Mouse (Mus musculus): ENCODE data around the gene Ctdnep1. TPM values are rescaled to one million over a fixed set of nuclear protein-coding genes. Genes with fewer than 3 reads are reported as not detected.

Ctdnep1 gene
- polyA plus RNA-seq, 1 experiment from 2014 or later, result 22.6 TPM

GRCm38 (mm10) chr11:69995391-69995960, 14.5 kb downstream of the Ctdnep1 start, which contains the start of gene Phf23:
TSS of gene Phf23 (plus strand) at chr11:69995777.
- DNase-seq (ENCODE audit: low spot score), result peak; percentile 99
- H3K4me3 ChIP-seq, result peak within 1 kb of the TSS; percentile 99
- H3K27ac ChIP-seq, result peak within 1 kb of the TSS; percentile 98
- peaks cover 47% of the 10 kb centered on the region for H3K36me3 ChIP-seq
- H3K4me1 ChIP-seq (replicated peaks), result peaks cover 54% of the 10 kb centered on the region
- H3K9me3 ChIP-seq, result no peaks in the 10 kb centered on the region
- WGBS, result under 1% methylated on average over 36 of the region's 36 CpGs
- H3K27me3 ChIP-seq (ENCODE audit: insufficient read depth, poor library complexity, severe bottlenecking), result no peaks in the 10 kb centered on the region

GRCm38 (mm10) chr11:69996161-69997061, 15.5 kb downstream of the Ctdnep1 start:
- Histone ChIP-seq H3K9me3 (no peaks in the 10 kb centered on the region), H3K4me1 (replicated peaks) (peaks cover 55% of the 10 kb centered on the region), H3K36me3 (peaks cover 47% of the 10 kb centered on the region), H3K4me3 (peak overlapping the region; percentile 99), H3K27ac (peak overlapping the region; percentile 98), H3K27me3 (ENCODE audit: insufficient read depth, poor library complexity, severe bottlenecking) (no peaks in the 10 kb centered on the region)
- WGBS, result 1% methylated on average over 65 of the region's 66 CpGs
- peak; percentile 52 for DNase-seq (ENCODE audit: low spot score)

GRCm38 (mm10) chr11:69997070-69997509, 16.1 kb downstream of the Ctdnep1 start:
- H3K4me3 ChIP-seq, result peak overlapping the region; percentile 99
- H3K36me3 ChIP-seq, result peaks cover 51% of the 10 kb centered on the region
- DNase-seq (ENCODE audit: low spot score), result peak; percentile 89
- H3K9me3 ChIP-seq, result no peaks in the 10 kb centered on the region
- H3K27me3 ChIP-seq (ENCODE audit: insufficient read depth, poor library complexity, severe bottlenecking), result no peaks in the 10 kb centered on the region
- 2% methylated on average over 44 of the region's 44 CpGs for WGBS
- peak overlapping the region; percentile 98 for H3K27ac ChIP-seq
- peaks cover 60% of the 10 kb centered on the region for H3K4me1 ChIP-seq (replicated peaks)

DNA sequence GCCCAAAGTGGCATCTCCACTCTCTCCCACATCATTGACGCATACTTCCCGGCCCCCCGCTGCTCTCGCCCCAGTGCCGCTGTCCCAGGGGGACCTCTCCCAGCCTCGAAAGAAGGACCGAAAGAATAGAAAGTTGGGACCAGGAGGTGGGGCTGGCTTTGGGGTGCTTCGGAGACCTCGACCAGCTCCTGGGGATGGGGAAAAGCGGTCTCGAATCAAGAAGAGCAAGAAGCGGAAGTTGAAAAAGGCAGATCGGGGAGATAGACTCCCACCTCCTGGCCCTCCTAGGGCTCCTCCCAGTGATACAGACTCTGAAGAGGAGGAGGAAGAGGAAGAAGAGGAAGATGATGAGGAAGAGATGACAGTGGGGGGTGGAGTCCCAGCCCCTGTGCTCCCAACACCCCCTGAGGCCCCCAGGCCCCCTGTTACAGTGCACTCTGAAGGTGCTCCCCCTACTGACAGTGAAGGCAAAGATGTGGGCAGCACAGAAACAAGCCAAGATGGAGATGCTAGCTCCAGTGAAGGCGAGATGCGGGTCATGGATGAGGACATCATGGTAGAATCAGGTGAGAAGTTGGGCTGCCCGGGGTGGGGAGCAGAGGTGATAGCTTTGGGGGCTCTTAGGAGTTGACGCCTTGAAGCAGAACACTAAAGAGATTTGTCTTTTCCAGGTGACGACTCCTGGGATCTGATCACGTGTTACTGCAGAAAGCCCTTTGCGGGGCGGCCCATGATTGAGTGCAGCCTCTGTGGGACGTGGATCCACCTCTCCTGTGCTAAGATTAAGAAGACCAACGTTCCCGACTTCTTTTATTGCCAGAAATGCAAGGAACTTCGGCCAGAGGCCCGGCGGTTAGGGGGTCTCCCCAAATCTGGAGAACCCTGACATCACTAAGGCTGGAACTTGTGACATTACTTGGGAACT, 17.9 kb downstream of the Ctdnep1 start:
- DNase-seq (ENCODE audit: low spot score), result no peak
- Histone ChIP-seq H3K27ac (no peak overlapping the region), H3K36me3 (peaks cover 49% of the 10 kb centered on the region), H3K27me3 (ENCODE audit: insufficient read depth, poor library complexity, severe bottlenecking) (no peaks in the 10 kb centered on the region), H3K4me3 (peak overlapping the region; percentile 99), H3K4me1 (replicated peaks) (peaks cover 67% of the 10 kb centered on the region), H3K9me3 (no peaks in the 10 kb centered on the region)
- 94% methylated on average over 27 of the region's 27 CpGs for whole genome bisulfite sequencing

GRCm38 (mm10) chr11:69999666-70000065, 18.7 kb downstream of the Ctdnep1 start:
- WGBS, result 88% methylated on average over 8 of the region's 8 CpGs
- Histone ChIP-seq H3K9me3 (no peaks in the 10 kb centered on the region), H3K27me3 (ENCODE audit: insufficient read depth, poor library complexity, severe bottlenecking) (no peaks in the 10 kb centered on the region), H3K27ac (peak overlapping the region; percentile 95; the same call in 1 of the 2 replicates), H3K4me3 (peak overlapping the region; percentile 99), H3K36me3 (peaks cover 46% of the 10 kb centered on the region), H3K4me1 (replicated peaks) (peaks cover 59% of the 10 kb centered on the region)
- no peak for DNase-seq (ENCODE audit: low spot score)

GRCm38 (mm10) chr11:70000396-70000898, 19.5 kb downstream of the Ctdnep1 start, which contains the start of gene Dvl2:
TSS of gene Dvl2 (plus strand) at chr11:70000595.
- peaks cover 59% of the 10 kb centered on the region for H3K4me1 ChIP-seq (replicated peaks)
- under 1% methylated on average over 48 of the region's 48 CpGs for WGBS
- no peaks in the 10 kb centered on the region for H3K27me3 ChIP-seq (ENCODE audit: insufficient read depth, poor library complexity, severe bottlenecking)
- peak; percentile 95 for DNase-seq (ENCODE audit: low spot score)
- H3K36me3 ChIP-seq, result peaks cover 52% of the 10 kb centered on the region
- H3K27ac ChIP-seq, result peak within 1 kb of the TSS; percentile 95
- H3K4me3 ChIP-seq, result peak within 1 kb of the TSS; percentile 99
- no peaks in the 10 kb centered on the region for H3K9me3 ChIP-seq

DNA sequence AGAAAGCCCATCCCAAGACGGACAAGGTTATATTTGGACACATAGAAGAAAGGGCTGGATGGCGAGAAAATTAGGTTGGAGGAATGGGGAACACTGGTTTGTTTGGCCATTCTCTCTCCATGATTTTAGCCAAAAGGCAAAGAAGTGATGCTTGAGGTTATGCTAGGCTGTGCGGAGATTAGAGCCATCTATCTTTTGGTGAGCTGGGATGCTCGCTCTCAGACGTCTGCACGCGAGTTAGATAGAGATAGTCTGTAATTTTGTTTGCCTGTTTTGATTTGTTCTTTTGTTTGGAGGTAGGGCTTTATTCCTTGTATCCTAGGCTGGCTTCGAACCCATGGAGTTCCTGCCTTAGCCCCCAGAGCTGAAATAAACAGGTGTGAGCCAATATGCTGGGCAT, 20.2 kb downstream of the Ctdnep1 start:
- WGBS, result 15% methylated on average over 8 of the region's 8 CpGs
- H3K36me3 ChIP-seq, result peaks cover 59% of the 10 kb centered on the region
- H3K4me3 ChIP-seq, result peak overlapping the region; percentile 99
- DNase-seq (ENCODE audit: low spot score), result no peak
- H3K9me3 ChIP-seq, result no peaks in the 10 kb centered on the region
- peak overlapping the region; percentile 95 for H3K27ac ChIP-seq
- no peaks in the 10 kb centered on the region for H3K27me3 ChIP-seq (ENCODE audit: insufficient read depth, poor library complexity, severe bottlenecking)
- peaks cover 60% of the 10 kb centered on the region for H3K4me1 ChIP-seq (replicated peaks)

GRCm38 (mm10) chr11:70001865-70002264, 20.9 kb downstream of the Ctdnep1 start:
- H3K9me3 ChIP-seq, result no peaks in the 10 kb centered on the region
- DNase-seq (ENCODE audit: low spot score), result peak; percentile 57
- peak overlapping the region; percentile 99 for H3K4me3 ChIP-seq
- H3K27ac ChIP-seq, result no peak overlapping the region
- no peaks in the 10 kb centered on the region for H3K27me3 ChIP-seq (ENCODE audit: insufficient read depth, poor library complexity, severe bottlenecking)
- H3K36me3 ChIP-seq, result peaks cover 66% of the 10 kb centered on the region
- peaks cover 57% of the 10 kb centered on the region for H3K4me1 ChIP-seq (replicated peaks)

- 93% methylated on average over 2 of the region's 2 CpGs for WGBS
- H3K9me3 ChIP-seq, result no peaks in the 10 kb centered on the region
- DNase-seq (ENCODE audit: low spot score), result no peak
- peaks cover 72% of the 10 kb centered on the region for H3K36me3 ChIP-seq
- peak overlapping the region; percentile 99 for H3K4me3 ChIP-seq
- H3K4me1 ChIP-seq (replicated peaks), result peaks cover 51% of the 10 kb centered on the region
- no peak overlapping the region for H3K27ac ChIP-seq
- H3K27me3 ChIP-seq (ENCODE audit: insufficient read depth, poor library complexity, severe bottlenecking), result no peaks in the 10 kb centered on the region
Measured at GRCm38 (mm10) chr11:70002471-70002870, 21.5 kb downstream of the Ctdnep1 start.

- Histone ChIP-seq H3K9me3 (no peaks in the 10 kb centered on the region), H3K27ac (no peak overlapping the region), H3K4me3 (peak overlapping the region; percentile 3; the same call in 1 of the 2 replicates), H3K27me3 (ENCODE audit: insufficient read depth, poor library complexity, severe bottlenecking) (no peaks in the 10 kb centered on the region), H3K36me3 (peaks cover 75% of the 10 kb centered on the region), H3K4me1 (replicated peaks) (peaks cover 31% of the 10 kb centered on the region)
- DNase-seq (ENCODE audit: low spot score), result no peak
- 56% methylated on average over 5 of the region's 5 CpGs for WGBS
Measured at GRCm38 (mm10) chr11:70005521-70005920, 24.6 kb downstream of the Ctdnep1 start.

DNA sequence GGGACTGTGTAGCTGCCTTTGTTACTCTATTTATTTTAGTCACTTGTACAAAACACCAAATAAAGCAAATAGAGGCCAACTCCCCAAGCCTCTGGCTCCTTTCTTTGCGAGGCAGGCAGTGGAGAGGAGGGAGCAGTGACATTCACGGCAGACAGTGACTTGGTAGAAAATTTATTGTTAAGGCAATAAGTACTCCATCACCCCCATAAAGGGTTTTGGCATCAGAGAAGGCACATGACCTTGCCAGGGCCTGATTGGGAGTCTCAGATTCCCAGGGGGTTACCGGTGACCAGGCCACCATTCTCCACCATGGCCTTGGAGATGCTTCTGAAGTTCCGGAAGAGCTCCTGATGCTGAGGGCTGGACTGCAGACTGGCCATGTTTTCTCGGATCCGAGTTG, 29.1 kb downstream of the Ctdnep1 start:
- Histone ChIP-seq H3K36me3 (peaks cover 94% of the 10 kb centered on the region), H3K4me3 (no peak overlapping the region), H3K9me3 (no peaks in the 10 kb centered on the region), H3K4me1 (replicated peaks) (peaks cover 23% of the 10 kb centered on the region), H3K27me3 (ENCODE audit: insufficient read depth, poor library complexity, severe bottlenecking) (no peaks in the 10 kb centered on the region), H3K27ac (no peak overlapping the region)
- WGBS, result 91% methylated on average over 6 of the region's 6 CpGs
- DNase-seq (ENCODE audit: low spot score), result no peak

- Histone ChIP-seq H3K36me3 (peaks cover 89% of the 10 kb centered on the region), H3K9me3 (no peaks in the 10 kb centered on the region), H3K4me1 (replicated peaks) (peaks cover 23% of the 10 kb centered on the region), H3K27ac (no peak overlapping the region), H3K4me3 (no peak overlapping the region), H3K27me3 (ENCODE audit: insufficient read depth, poor library complexity, severe bottlenecking) (no peaks in the 10 kb centered on the region)
- 87% methylated on average over 12 of the region's 12 CpGs for WGBS
- DNase-seq (ENCODE audit: low spot score), result no peak
Measured at GRCm38 (mm10) chr11:70010548-70010947, 29.6 kb downstream of the Ctdnep1 start.
